Mouse (Mus musculus): ENCODE data around the gene Pcnx. TPM values are rescaled to one million over a fixed set of nuclear protein-coding genes. Genes with fewer than 3 reads are reported as not detected.
A peak's percentile ranks its signal among the peaks of the same experiment; 100 is the strongest.
"Not testable (repeated sequence)": the region's sequence is repeated elsewhere in the genome, so short reads cannot be mapped to it uniquely, and the experiment has no call there.

Pcnx gene
- total RNA-seq, 2 experiments from 2014 or later = 71.6 to 86.7 TPM

GRCm38 (mm10) chr12:81971042-81971883, 111.4 kb downstream of the Pcnx start:
- no peak for DNase-seq

- DNase-seq = no peak
Observed at GRCm38 (mm10) chr12:81971884-81972362, 112.1 kb downstream of the Pcnx start.

- peak; percentile 44 for DNase-seq
Observed at GRCm38 (mm10) chr12:81974806-81975205, 115.0 kb downstream of the Pcnx start.

GRCm38 (mm10) chr12:81977346-81977745, 117.5 kb downstream of the Pcnx start:
- DNase-seq = no peak

GRCm38 (mm10) chr12:81979312-81979711, 119.5 kb downstream of the Pcnx start:
- DNase-seq = no peak

GRCm38 (mm10) chr12:81992106-81992505, 132.3 kb downstream of the Pcnx start:
- DNase-seq = no peak

- no peak for DNase-seq
Observed at GRCm38 (mm10) chr12:81992996-81993395, 133.2 kb downstream of the Pcnx start.

GRCm38 (mm10) chr12:81994911-81995667, 135.3 kb downstream of the Pcnx start:
- DNase-seq = no peak

GRCm38 (mm10) chr12:81996679-81997362, 137.0 kb downstream of the Pcnx start:
- no peak for DNase-seq

- no peak for DNase-seq
Observed at GRCm38 (mm10) chr12:81997497-81997896, 137.7 kb downstream of the Pcnx start.

GRCm38 (mm10) chr12:82002697-82003096, 142.9 kb downstream of the Pcnx start:
- DNase-seq = not testable (repeated sequence)

- not testable (repeated sequence) for DNase-seq
Observed at GRCm38 (mm10) chr12:82025901-82026633, 166.2 kb downstream of the Pcnx start.

GRCm38 (mm10) chr12:82033524-82033923, 173.7 kb downstream of the Pcnx start:
- not testable (repeated sequence) for DNase-seq

- DNase-seq = not testable (repeated sequence)
Observed at GRCm38 (mm10) chr12:82033973-82034372, 174.2 kb downstream of the Pcnx start.

- not testable (repeated sequence) for DNase-seq
Observed at GRCm38 (mm10) chr12:82044078-82044477, 184.3 kb downstream of the Pcnx start.

Other genes with a start within 250 kb of the Pcnx start
- gene Ttc9, start 228.8 kb upstream of the Pcnx start, total RNA-seq (2021) = 1 to 10 TPM; 9.1 to 9.8 TPM
- gene Map3k9, start 78.8 kb upstream of the Pcnx start, total RNA-seq (2021) = under 1 TPM; 0.31 to 0.72 TPM

Measured in heart, postnatal 4 days (tissue).